Mouse (Mus musculus) embryonic fibroblast, embryonic 13.5 days (primary cell): ENCODE results near the gene Raver2.

ENCODE experiments used
- CTCF ChIP-seq: IDR thresholded peaks from 2 replicates; pipeline ENCODE4 v1.5.1; 2011; ENCODE audit warnings: mild to moderate bottlenecking, control low read depth, low read length, moderate library complexity, borderline replicate concordance; ENCODE audit not compliant: insufficient read depth
- POLR2A ChIP-seq: IDR thresholded peaks from 2 replicates; pipeline ENCODE4 v1.6.1; 2011; ENCODE audit warnings: low read depth, mild to moderate bottlenecking, control low read depth, low read length, moderate library complexity

DNA sequence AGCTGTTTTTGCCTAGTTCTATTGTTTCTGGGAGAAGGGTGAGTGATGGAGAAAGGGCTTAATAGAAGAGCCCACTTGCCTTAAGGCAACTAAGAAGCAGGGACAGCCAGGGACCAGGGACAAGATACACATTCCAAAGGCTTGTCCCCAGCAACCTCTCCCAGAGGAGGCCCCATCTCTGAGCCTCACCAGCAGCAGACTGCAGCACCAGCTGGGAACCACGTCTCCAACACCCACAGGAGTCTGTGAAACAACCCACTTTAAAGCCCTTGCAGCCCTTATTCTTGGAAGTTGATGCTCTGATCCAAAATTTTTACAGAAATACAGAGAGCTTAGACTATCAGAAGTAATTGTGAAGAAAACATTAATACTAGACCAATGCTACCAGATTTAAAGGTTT lies 18.9 kb downstream of the Raver2 start:
- TF ChIP-seq POLR2A, result no peak
- no peak for TF ChIP-seq CTCF
